Mouse (Mus musculus): ENCODE results near the gene Itga5. TPM values are rescaled to one million over a fixed set of nuclear protein-coding genes. Genes with fewer than 3 reads are reported as not detected.

The Itga5 gene
- polyA plus RNA-seq, 1 experiment from 2014 or later: 48.6 TPM

- ATAC-seq: peak; percentile 14
- no peaks in the 10 kb centered on the region for H3K27me3 ChIP-seq
- ChIA-PET CTCF (interaction anchor here (0.7 to 4.0 kb wide), 9 partner anchors 10 to 165 kb away, joined by 3 to 22 read pairs (median 4); no protein-coding TSS in a partner anchor), POLR2A (no interaction called here)
- TF ChIP-seq CTCF (IDR thresholded peaks at IDR 0.05): peak; percentile 90
- peak; percentile 35 for DNase-seq (ENCODE audit: low read depth, low spot score)
- in situ Hi-C loops (cut with MboI; ENCODE audit: low pct_unique_long_range_greater_than_20kb): no loop called here
Measured at GRCm38 (mm10) chr15:103342415-103342814, 24.1 kb downstream of the Itga5 start.

GRCm38 (mm10) chr15:103341547-103341946 is 25.0 kb downstream of the Itga5 start:
- no peak for DNase-seq (ENCODE audit: low read depth, low spot score)
- H3K27me3 ChIP-seq: no peaks in the 10 kb centered on the region
- in situ Hi-C loops (cut with MboI; ENCODE audit: low pct_unique_long_range_greater_than_20kb): no loop called here
- ATAC-seq: no peak
- ChIA-PET CTCF (interaction anchor here (1.0 to 4.0 kb wide), 8 partner anchors 9 to 157 kb away, joined by 4 to 22 read pairs (median 5); no protein-coding TSS in a partner anchor), POLR2A (interaction anchor here (0.6 kb wide), 1 partner anchor 95 kb away, joined by 4 read pairs; no protein-coding TSS in a partner anchor)
- TF ChIP-seq CTCF (IDR thresholded peaks at IDR 0.05): no peak

GRCm38 (mm10) chr15:103340786-103341185 is 25.8 kb downstream of the Itga5 start:
- CTCF ChIA-PET: interaction anchor here (0.8 to 4.0 kb wide), 10 partner anchors 9 to 156 kb away, joined by 3 to 22 read pairs (median 4); no protein-coding TSS in a partner anchor
- ATAC-seq (no peak), DNase-seq (ENCODE audit: low read depth, low spot score) (no peak)
- TF ChIP-seq CTCF (IDR thresholded peaks at IDR 0.05): no peak
- in situ Hi-C loops (cut with MboI; ENCODE audit: low pct_unique_long_range_greater_than_20kb): no loop called here
- H3K27me3 ChIP-seq: no peaks in the 10 kb centered on the region
- POLR2A ChIA-PET: interaction anchor here (0.6 kb wide), 1 partner anchor 227 kb away, joined by 4 read pairs; no protein-coding TSS in a partner anchor

DNA sequence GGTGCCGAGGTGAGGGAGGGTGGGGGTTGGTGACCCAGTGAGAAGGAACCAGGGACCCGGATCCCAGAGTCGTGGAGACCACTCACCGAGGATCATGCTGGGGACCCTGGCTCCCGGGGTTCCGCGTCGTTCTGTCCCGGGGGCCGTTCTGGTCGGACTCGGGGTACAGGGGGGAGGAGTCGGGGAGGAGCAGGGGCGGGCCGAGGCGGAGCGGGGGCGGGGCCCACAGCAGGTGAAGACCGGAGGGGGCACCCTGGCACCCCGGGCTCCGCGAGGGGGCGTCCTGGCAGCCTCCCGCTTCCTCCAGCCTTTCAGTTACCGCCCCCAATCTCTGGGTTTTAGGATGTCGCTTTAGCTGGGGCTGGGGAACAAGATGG is 26.6 kb downstream of the Itga5 start, which contains the start of gene Zfp385a:
Gene Zfp385a (minus strand): TSS at position 133 of the 377 bp plus-strand sequence.
- CTCF ChIA-PET: interaction anchor here (0.9 to 4.0 kb wide), 6 partner anchors 16 to 53 kb away, joined by 3 to 22 read pairs (median 4); no protein-coding TSS in a partner anchor
- in situ Hi-C loops (cut with MboI; ENCODE audit: low pct_unique_long_range_greater_than_20kb): no loop called here
- peak; percentile 52 for ATAC-seq

DNA sequence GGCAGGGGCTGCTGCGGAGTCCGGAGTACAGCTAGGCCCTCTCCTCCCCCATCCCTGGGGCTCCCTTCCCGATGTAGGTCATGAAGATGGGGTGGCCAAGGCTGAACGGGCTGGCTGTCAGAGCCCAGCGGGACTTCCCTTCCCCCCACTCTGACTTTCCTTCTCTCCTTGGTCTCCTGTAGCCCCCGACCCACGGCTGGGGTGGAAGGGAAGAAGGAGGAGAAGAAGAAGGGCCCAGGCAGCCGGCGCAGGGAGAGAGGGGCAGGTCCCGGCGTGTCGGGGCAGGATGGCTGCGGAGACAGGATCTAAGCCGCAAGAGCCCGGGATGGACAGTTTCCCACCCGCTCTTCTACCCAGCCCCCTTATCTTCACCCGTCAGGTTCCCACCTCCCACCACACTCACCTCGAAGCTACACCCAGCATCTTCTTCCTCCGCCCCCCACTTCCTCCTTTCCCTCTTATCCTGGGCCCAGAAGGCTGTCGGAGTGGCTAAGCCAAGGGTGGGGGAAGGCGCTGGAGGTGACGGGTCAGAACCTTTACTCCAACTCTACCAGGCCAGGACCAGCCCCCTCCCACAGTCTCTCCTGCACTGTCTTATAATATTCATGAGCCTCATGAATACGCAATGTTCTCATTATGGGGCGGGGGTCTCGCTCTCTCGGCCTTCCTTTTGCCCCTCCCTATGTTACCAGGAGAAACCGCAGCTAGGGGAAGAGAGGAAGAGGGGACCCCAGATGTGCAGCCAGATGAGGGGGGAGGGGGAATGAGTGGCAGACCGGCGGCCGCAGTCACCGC is 27.2 kb downstream of the Itga5 start:
- TF ChIP-seq CTCF (IDR thresholded peaks at IDR 0.05): no peak
- CTCF ChIA-PET: interaction anchor here (0.9 to 4.0 kb wide), 5 partner anchors 13 to 48 kb away, joined by 3 to 22 read pairs (median 4); no protein-coding TSS in a partner anchor
- DNase-seq (ENCODE audit: low read depth, low spot score) (no peak), ATAC-seq (no peak)
- in situ Hi-C loops (cut with MboI; ENCODE audit: low pct_unique_long_range_greater_than_20kb): no loop called here
- no peaks in the 10 kb centered on the region for H3K27me3 ChIP-seq
- POLR2A ChIA-PET: no interaction called here

More for the DNA sequence above, 26.6 kb downstream of the Itga5 start, which contains the start of gene Zfp385a:
- DNase-seq (ENCODE audit: low read depth, low spot score): no peak
- TF ChIP-seq CTCF (IDR thresholded peaks at IDR 0.05): no peak
- POLR2A ChIA-PET: no interaction called here
- no peaks in the 10 kb centered on the region for H3K27me3 ChIP-seq

DNA sequence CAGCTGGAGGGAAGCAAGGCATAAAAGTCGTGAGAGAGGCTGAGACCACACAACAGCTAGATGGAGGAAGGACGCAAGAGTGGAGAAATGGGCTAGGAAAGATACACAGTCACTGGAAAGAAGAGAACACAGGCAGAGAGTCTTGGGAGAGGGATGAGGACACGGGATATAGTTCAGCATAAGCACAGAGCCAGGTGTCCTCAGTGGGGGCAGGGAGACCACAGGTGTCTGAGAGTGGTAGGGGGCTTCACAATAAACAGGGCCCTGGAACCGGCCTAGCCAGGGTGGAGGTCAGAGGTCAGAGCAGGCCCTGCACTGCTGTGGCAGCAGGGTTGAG is 27.8 kb downstream of the Itga5 start:
- H3K27me3 ChIP-seq: no peaks in the 10 kb centered on the region
- in situ Hi-C loops (cut with MboI; ENCODE audit: low pct_unique_long_range_greater_than_20kb): no loop called here
- ATAC-seq: no peak
- DNase-seq (ENCODE audit: low read depth, low spot score): no peak
- POLR2A ChIA-PET: no interaction called here
- no peak for TF ChIP-seq CTCF (IDR thresholded peaks at IDR 0.05)
- CTCF ChIA-PET: interaction anchor here (1.0 to 4.0 kb wide), 4 partner anchors 12 to 18 kb away, joined by 3 to 18 read pairs (median 10); no protein-coding TSS in a partner anchor

DNA sequence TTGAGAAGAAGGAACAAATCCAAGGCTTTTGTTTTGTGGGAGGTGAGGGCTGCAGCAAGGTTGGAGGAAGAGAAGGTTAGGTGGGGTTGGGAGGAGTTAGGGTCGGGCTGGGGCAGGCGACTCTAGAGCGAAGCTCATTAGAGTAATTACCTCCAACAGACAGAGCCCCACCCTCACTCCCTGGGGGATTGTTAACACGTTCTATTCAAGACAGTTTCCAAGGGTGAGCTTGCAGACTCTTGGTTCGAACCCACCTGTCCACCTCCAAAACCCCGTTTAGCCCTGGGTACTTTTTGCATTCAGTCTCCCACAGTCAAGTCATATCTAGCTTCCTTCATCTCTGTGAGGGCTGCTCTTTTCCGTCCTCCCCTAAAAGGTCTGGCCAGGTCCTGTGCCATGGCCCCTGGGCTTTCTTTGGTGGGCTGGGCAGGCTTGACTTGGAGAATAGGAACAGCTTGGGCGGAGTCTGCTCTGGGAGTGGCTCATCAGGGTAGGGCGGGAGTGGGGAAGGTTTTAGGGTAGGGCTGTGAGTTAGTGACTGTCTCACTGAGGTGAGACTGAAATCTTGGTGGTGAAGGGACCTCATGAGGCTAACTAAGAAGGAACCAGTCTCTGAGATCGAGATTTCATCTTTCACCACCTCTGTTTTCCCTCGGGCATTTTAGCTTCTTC is 29.4 kb downstream of the Itga5 start:
- in situ Hi-C loops (cut with MboI; ENCODE audit: low pct_unique_long_range_greater_than_20kb): no loop called here
- ATAC-seq (no peak), DNase-seq (ENCODE audit: low read depth, low spot score) (no peak)
- ChIA-PET CTCF (interaction anchor here (1.7 to 4.0 kb wide), 3 partner anchors 10 to 16 kb away, joined by 4 to 18 read pairs (median 15); no protein-coding TSS in a partner anchor), POLR2A (interaction anchor here (0.8 to 1.5 kb wide), 2 partner anchors 9 to 30 kb away, joined by 3 read pairs; no protein-coding TSS in a partner anchor)
- H3K27me3 ChIP-seq: no peaks in the 10 kb centered on the region
- no peak for TF ChIP-seq CTCF (IDR thresholded peaks at IDR 0.05)

- ATAC-seq: no peak
- ChIA-PET POLR2A (no interaction called here), CTCF (interaction anchor here (1.4 to 4.0 kb wide), 2 partner anchors 12 to 21 kb away, joined by 3 to 18 read pairs; no protein-coding TSS in a partner anchor)
- TF ChIP-seq CTCF (IDR thresholded peaks at IDR 0.05): no peak
- in situ Hi-C loops (cut with MboI; ENCODE audit: low pct_unique_long_range_greater_than_20kb): no loop called here
- no peaks in the 10 kb centered on the region for H3K27me3 ChIP-seq
- DNase-seq (ENCODE audit: low read depth, low spot score): no peak
Measured at GRCm38 (mm10) chr15:103335488-103336235, 30.9 kb downstream of the Itga5 start.

DNA sequence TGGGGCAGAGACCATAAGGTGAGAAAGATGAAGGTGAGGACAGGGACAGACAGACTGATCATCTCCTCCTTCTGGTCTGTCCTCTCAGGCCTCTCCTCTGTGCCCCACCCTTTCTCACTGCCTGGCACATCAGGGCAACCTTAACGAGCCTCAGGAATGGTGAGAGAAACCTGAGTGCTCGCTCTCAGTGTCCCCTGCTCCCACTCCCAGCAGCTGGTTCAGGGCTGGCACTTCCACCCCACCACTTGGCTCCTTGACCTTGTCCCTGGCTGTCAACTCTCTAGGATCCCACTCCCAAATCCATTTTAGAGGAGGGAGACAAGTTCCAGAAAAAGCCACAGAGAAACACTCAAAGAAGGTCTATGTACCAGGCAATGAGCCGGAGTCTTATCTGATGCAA is 31.5 kb downstream of the Itga5 start:
- DNase-seq (ENCODE audit: low read depth, low spot score) (no peak), ATAC-seq (no peak)
- H3K27me3 ChIP-seq: no peaks in the 10 kb centered on the region
- ChIA-PET POLR2A (no interaction called here), CTCF (interaction anchor here (1.4 to 4.0 kb wide), 3 partner anchors 11 to 20 kb away, joined by 3 to 18 read pairs (median 15); no protein-coding TSS in a partner anchor)
- in situ Hi-C loops (cut with MboI; ENCODE audit: low pct_unique_long_range_greater_than_20kb): no loop called here
- TF ChIP-seq CTCF (IDR thresholded peaks at IDR 0.05): no peak

- no peaks in the 10 kb centered on the region for H3K27me3 ChIP-seq
- no peak for TF ChIP-seq CTCF (IDR thresholded peaks at IDR 0.05)
- CTCF ChIA-PET: interaction anchor here (3.4 kb wide), 1 partner anchor 10 kb away, joined by 15 read pairs; no protein-coding TSS in a partner anchor
- no peak for DNase-seq (ENCODE audit: low read depth, low spot score)
- POLR2A ChIA-PET: no interaction called here
- in situ Hi-C loops (cut with MboI; ENCODE audit: low pct_unique_long_range_greater_than_20kb): no loop called here
- ATAC-seq: no peak
Measured at GRCm38 (mm10) chr15:103334194-103334593, 32.4 kb downstream of the Itga5 start.

All from Patski (cell line).